Mouse (Mus musculus) cerebellum, adult 2 months (tissue): ENCODE results near the gene Hapln1.

Experiments used
- CTCF ChIP-seq: fragments of 200-500 bp; IDR thresholded peaks from 2 replicates; pipeline ENCODE4 v1.5.1; 2011; ENCODE audit warnings: low read depth, mild to moderate bottlenecking, control low read depth, low read length, moderate library complexity, borderline replicate concordance; ENCODE audit not compliant: insufficient read depth
- POLR2A ChIP-seq: fragments of 200-500 bp; IDR thresholded peaks from 2 replicates; pipeline ENCODE4 v1.6.1; 2011; ENCODE audit warnings: low read length, control low read depth, borderline replicate concordance; ENCODE audit not compliant: insufficient read depth

- TF ChIP-seq CTCF (no peak), POLR2A (no peak)
These were observed 40.2 kb upstream of the Hapln1 start for GRCm38 (mm10) chr13:89499419-89499818.
